Mouse (Mus musculus) heart, postnatal 0 days (tissue): ENCODE data around the gene Pi4ka.

Source experiments
- CTCF ChIP-seq: IDR thresholded peaks from 2 replicates; pipeline ENCODE4 v1.5.1; 2016; ENCODE audit warnings: antibody characterized with exemption, control low read depth, low read depth
- EP300 ChIP-seq: IDR thresholded peaks from 2 replicates; pipeline ENCODE4 v1.6.1; 2016; ENCODE audit warnings: antibody characterized with exemption, low read depth

DNA sequence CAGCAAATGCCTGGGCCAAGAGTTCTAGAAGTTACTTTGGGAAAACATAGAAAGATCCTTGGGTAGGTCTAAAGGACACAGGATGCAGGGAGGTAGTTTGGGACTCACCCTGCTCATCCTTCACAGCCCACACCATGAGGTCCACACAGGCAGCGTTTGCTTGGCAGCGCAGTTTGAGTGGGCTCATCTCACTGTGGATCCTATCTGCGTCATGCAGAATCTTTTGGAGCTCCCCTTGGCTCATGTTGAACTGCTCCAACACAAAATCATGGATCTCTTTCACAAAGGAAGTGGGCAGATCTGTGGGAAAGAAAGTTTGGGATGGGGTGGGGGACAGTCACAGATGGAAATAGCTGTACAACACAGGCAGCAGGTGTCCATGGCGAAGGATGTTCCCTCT lies 47.3 kb downstream of the Pi4ka start:
- TF ChIP-seq CTCF (no peak), EP300 (no peak)
